Mouse (Mus musculus): ENCODE measurements around the gene Igsf21.

DNA sequence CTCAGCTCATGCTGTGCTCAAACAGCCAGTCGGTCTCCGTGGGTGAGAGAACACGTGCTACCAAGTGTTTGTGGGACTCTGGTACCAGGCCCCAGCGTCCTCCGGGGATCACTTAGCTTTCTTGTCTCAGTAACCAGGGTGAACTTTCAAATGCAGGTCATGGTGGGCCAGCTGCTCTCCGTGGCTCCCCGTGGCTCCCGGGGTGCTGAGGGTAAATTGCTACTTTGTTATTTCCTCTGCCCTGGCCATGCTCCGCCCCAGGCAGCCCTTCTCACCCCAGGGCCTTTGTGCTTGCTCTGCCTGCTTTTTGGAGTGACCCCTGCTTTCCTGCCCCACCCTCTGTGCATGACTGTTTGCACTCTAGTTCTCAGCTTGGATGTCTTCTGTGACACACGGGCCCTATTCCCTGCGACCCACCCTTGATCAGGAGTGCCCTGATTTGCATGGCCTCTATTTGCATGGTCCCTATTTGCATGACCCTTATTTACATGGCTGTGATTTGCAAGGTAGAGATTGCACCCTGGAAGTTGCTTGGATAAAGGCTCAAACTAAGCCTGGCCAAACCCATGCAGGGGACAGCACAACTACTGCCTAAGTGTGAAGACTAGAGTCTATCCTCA lies 143.9 kb downstream of the Igsf21 start:
- TF ChIP-seq CTCF (IDR thresholded peaks at IDR 0.05; ENCODE audit: extremely low read depth, insufficient read depth, low read length) (no peak), POLR2A (IDR thresholded peaks at IDR 0.05; ENCODE audit: extremely low read depth, insufficient read depth, low read length) (no peak)

Data from cortical plate, adult 2 months (tissue).